Mouse (Mus musculus) right cerebral cortex, postnatal 10 days (tissue): ENCODE measurements around the gene Cdh26.
A peak's percentile ranks its signal among the peaks of the same experiment; 100 is the strongest.

Source experiments
- DNase-seq, 2 experiments: peaks; one replicate each; pipeline ENCODE4 v3.0.0; 2021; ENCODE audit warnings: low spot score in 2 of 2

Gene Cdh26

GRCm38 (mm10) chr2:178430231-178430630, at the start of gene Cdh26:
Gene Cdh26 (plus strand): TSS chr2:178430531.
- DNase-seq: no peak

GRCm38 (mm10) chr2:178407053-178407815, 23.1 kb upstream of the Cdh26 start, which contains the start of gene Sycp2:
Gene Sycp2 (minus strand): TSS chr2:178407685.
- peak in 1 of 2 experiments; percentile 29 for DNase-seq

- no peak for DNase-seq
Measured at GRCm38 (mm10) chr2:178409024-178409423, 21.3 kb upstream of the Cdh26 start.

- peak in 1 of 2 experiments; percentile 28 for DNase-seq
Measured at GRCm38 (mm10) chr2:178410286-178410685, 20.0 kb upstream of the Cdh26 start.

GRCm38 (mm10) chr2:178412598-178412997, 17.7 kb upstream of the Cdh26 start:
- DNase-seq: peak; percentile 30 to 63

GRCm38 (mm10) chr2:178413081-178413480, 17.2 kb upstream of the Cdh26 start:
- DNase-seq: peak; percentile 32 to 53

- peak; percentile 69 for DNase-seq
Measured at GRCm38 (mm10) chr2:178413481-178414260, 16.7 kb upstream of the Cdh26 start.

- peak; percentile 74 to 81 for DNase-seq
Measured at GRCm38 (mm10) chr2:178414261-178415149, 15.8 kb upstream of the Cdh26 start, which contains the start of the genes Ppp1r3d and Fam217b. Gene Ppp1r3d (minus strand): TSS chr2:178414472. Gene Fam217b (plus strand): TSS chr2:178414524.

- DNase-seq: peak in 1 of 2 experiments; percentile 35
Measured at GRCm38 (mm10) chr2:178415150-178415448, 15.2 kb upstream of the Cdh26 start.

GRCm38 (mm10) chr2:178416427-178416826, 13.9 kb upstream of the Cdh26 start:
- peak; percentile 28 to 46 for DNase-seq

- DNase-seq: peak in 1 of 2 experiments; percentile 27
Measured at GRCm38 (mm10) chr2:178416970-178417369, 13.4 kb upstream of the Cdh26 start.

GRCm38 (mm10) chr2:178420576-178420975, 9.8 kb upstream of the Cdh26 start:
- peak in 1 of 2 experiments; percentile 21 for DNase-seq

- DNase-seq: peak in 1 of 2 experiments; percentile 22
Measured at GRCm38 (mm10) chr2:178421603-178422002, 8.7 kb upstream of the Cdh26 start.

GRCm38 (mm10) chr2:178422186-178422585, 8.1 kb upstream of the Cdh26 start:
- DNase-seq: peak in 1 of 2 experiments; percentile 13

- peak in 1 of 2 experiments; percentile 16 for DNase-seq
Measured at GRCm38 (mm10) chr2:178423223-178423622, 7.1 kb upstream of the Cdh26 start.

- DNase-seq: peak; percentile 54 to 60
Measured at GRCm38 (mm10) chr2:178426229-178426628, 4.1 kb upstream of the Cdh26 start.

- DNase-seq: peak; percentile 4 to 10
Measured at GRCm38 (mm10) chr2:178427181-178427580, 3.1 kb upstream of the Cdh26 start.

GRCm38 (mm10) chr2:178428183-178428582, 2.1 kb upstream of the Cdh26 start:
- DNase-seq: peak in 1 of 2 experiments; percentile 10

GRCm38 (mm10) chr2:178428676-178429075, 1.7 kb upstream of the Cdh26 start:
- DNase-seq: peak in 1 of 2 experiments; percentile 6

- DNase-seq: no peak
Measured at GRCm38 (mm10) chr2:178429426-178429825, 905 bp upstream of the Cdh26 start.

GRCm38 (mm10) chr2:178433495-178433894, 3.2 kb downstream of the Cdh26 start:
- no peak for DNase-seq
